Mouse (Mus musculus) embryonic fibroblast, embryonic 13.5 days (primary cell): ENCODE data around the gene Oca2.

Experiments used
- CTCF ChIP-seq: IDR thresholded peaks from 2 replicates; pipeline ENCODE4 v1.5.1; 2011; ENCODE audit warnings: mild to moderate bottlenecking, control low read depth, low read length, moderate library complexity, borderline replicate concordance; ENCODE audit not compliant: insufficient read depth
- POLR2A ChIP-seq: IDR thresholded peaks from 2 replicates; pipeline ENCODE4 v1.6.1; 2011; ENCODE audit warnings: low read depth, mild to moderate bottlenecking, control low read depth, low read length, moderate library complexity

GRCm38 (mm10) chr7:56381750-56382421 is 142.3 kb downstream of the Oca2 start:
- no peak for TF ChIP-seq CTCF
- no peak for TF ChIP-seq POLR2A
